Mouse (Mus musculus) myocyte (in vitro differentiated cells): ENCODE data around the gene Tbc1d14. TPM values are rescaled to one million over a fixed set of nuclear protein-coding genes. Genes with fewer than 3 reads are reported as not detected.

Experiments
- H3K27me3 ChIP-seq: one replicate; pipeline ENCODE4 v1.6.1; 2011; ENCODE audit not compliant: control insufficient read depth, insufficient read depth, insufficient read length
- H3K36me3 ChIP-seq: one replicate; pipeline ENCODE4 v1.6.1; 2011; ENCODE audit not compliant: control insufficient read depth, insufficient read depth
- H3K4me2 ChIP-seq: one replicate; pipeline ENCODE4 v1.6.1; 2011; ENCODE audit warnings: low read depth, control low read depth
- H3K4me3 ChIP-seq: one replicate; pipeline ENCODE4 v1.5.1; 2011; ENCODE audit warnings: mild to moderate bottlenecking, control low read depth, moderate library complexity
- H3K79me2 ChIP-seq: one replicate; pipeline ENCODE4 v1.6.1; 2011; ENCODE audit not compliant: control insufficient read depth, insufficient read depth
- H3ac ChIP-seq: one replicate; pipeline ENCODE4 v1.6.1; 2011; ENCODE audit not compliant: control insufficient read depth, insufficient read length
- CEBPB ChIP-seq: IDR thresholded peaks from 2 replicates; pipeline ENCODE4 v1.6.1; 2011; ENCODE audit warnings: mild to moderate bottlenecking, moderate library complexity; ENCODE audit not compliant: poor library complexity, insufficient read depth, severe bottlenecking
- E2F4 ChIP-seq: IDR thresholded peaks from one replicate; pipeline ENCODE4 v1.6.1; 2011; ENCODE audit warnings: mild to moderate bottlenecking, control low read depth, moderate library complexity; ENCODE audit not compliant: insufficient read depth
- MAX ChIP-seq: IDR thresholded peaks from one replicate; pipeline ENCODE4 v1.6.1; 2011; ENCODE audit warnings: low read depth, mild to moderate bottlenecking, control low read depth
- MYOD1 ChIP-seq, 3 experiments: IDR thresholded peaks; one replicate each; pipeline ENCODE4 v1.6.1; 2011; ENCODE audit warnings: control low read depth in 2 of 3, low read depth in 2 of 3, mild to moderate bottlenecking in 2 of 3, moderate library complexity in 1 of 3; ENCODE audit not compliant: insufficient read length in 2 of 3, control insufficient read depth in 1 of 3
- MYOG ChIP-seq, 3 experiments: IDR thresholded peaks; one replicate each; pipeline ENCODE4 v1.6.1; 2011; ENCODE audit warnings: control low read depth in 2 of 3, low read depth in 2 of 3, mild to moderate bottlenecking in 2 of 3; ENCODE audit not compliant: insufficient read length in 2 of 3, control insufficient read depth in 1 of 3, insufficient read depth in 1 of 3
- POLR2A ChIP-seq: IDR thresholded peaks from one replicate; pipeline ENCODE4 v1.6.1; 2011; ENCODE audit warnings: low read depth, mild to moderate bottlenecking, control low read depth, moderate library complexity; ENCODE audit not compliant: insufficient read length
- POLR2AphosphoS2 ChIP-seq: IDR thresholded peaks from one replicate; pipeline ENCODE4 v1.6.1; 2011; ENCODE audit warnings: low read depth, control low read depth; ENCODE audit not compliant: insufficient read length
- REST ChIP-seq: IDR thresholded peaks from one replicate; pipeline ENCODE4 v1.6.1; 2011; ENCODE audit warnings: mild to moderate bottlenecking, control low read depth, moderate library complexity; ENCODE audit not compliant: insufficient read depth, insufficient read length
- SRF ChIP-seq: IDR thresholded peaks from one replicate; pipeline ENCODE4 v1.6.1; 2011; ENCODE audit warnings: low read depth; ENCODE audit not compliant: control insufficient read depth, insufficient read length
- TCF12 ChIP-seq: IDR thresholded peaks from one replicate; pipeline ENCODE4 v1.6.1; 2011; ENCODE audit warnings: mild to moderate bottlenecking, control low read depth; ENCODE audit not compliant: poor library complexity, insufficient read depth, severe bottlenecking
- TCF3 ChIP-seq: IDR thresholded peaks from one replicate; pipeline ENCODE4 v1.6.1; 2011; ENCODE audit warnings: low read depth, control low read depth; ENCODE audit not compliant: insufficient read length
- USF1 ChIP-seq: IDR thresholded peaks from one replicate; pipeline ENCODE4 v1.6.1; 2011; ENCODE audit warnings: low read depth, mild to moderate bottlenecking, control low read depth, moderate library complexity
- polyA plus RNA-seq: library from polyadenylated mRNA; unstranded; fragments of >200 nt; fragmentation: generic; extraction: Trizol; gene quantifications from one replicate; pipeline ENCODE4 v1.2.1, GENCODE M21; 2012; ENCODE audit warnings: missing spikeins

Gene Tbc1d14
- polyA plus RNA-seq, 1 experiment, result 7.8 TPM

DNA sequence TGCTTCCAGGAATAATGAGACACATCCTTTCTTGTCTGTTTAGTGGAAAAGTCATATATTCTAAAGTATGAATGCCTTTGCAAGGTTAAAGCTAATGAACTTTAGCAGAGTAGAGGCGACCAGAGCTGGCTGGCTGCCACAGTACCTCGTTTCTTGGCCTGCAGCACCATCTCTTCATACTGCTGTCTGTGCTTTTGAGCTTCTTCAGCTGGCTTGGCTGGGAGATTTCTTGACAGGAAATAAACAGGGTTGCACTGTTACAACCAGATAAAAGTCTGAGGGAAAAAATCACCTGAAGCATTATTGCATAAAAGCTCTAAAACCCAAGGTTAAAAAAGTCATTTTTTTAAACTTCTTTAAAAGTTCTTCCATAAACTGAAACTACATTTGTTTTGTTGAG is 70.3 kb downstream of the Tbc1d14 start:
- Histone ChIP-seq H3K27me3 (no peaks in the 10 kb centered on the region), H3ac (no peak overlapping the region), H3K36me3 (peaks cover 3% of the 10 kb centered on the region), H3K4me3 (no peak overlapping the region), H3K4me2 (no peak overlapping the region), H3K79me2 (peaks cover 4% of the 10 kb centered on the region)
- TF ChIP-seq E2F4, result no peak
- TF ChIP-seq MYOG (IDR thresholded peaks at IDR 0.05; ENCODE audit: control insufficient read depth in 1 of 3, insufficient read depth in 1 of 3, insufficient read length in 2 of 3, low read depth in 2 of 3), result no peak
- no peak for TF ChIP-seq TCF12
- TF ChIP-seq MAX, result no peak
- TF ChIP-seq TCF3, result no peak
- no peak for TF ChIP-seq SRF
- TF ChIP-seq POLR2A, result no peak
- TF ChIP-seq REST, result no peak
- no peak for TF ChIP-seq CEBPB
- TF ChIP-seq POLR2AphosphoS2, result no peak
- no peak for TF ChIP-seq USF1
- TF ChIP-seq MYOD1 (IDR thresholded peaks at IDR 0.05; ENCODE audit: control insufficient read depth in 1 of 3, insufficient read length in 2 of 3, low read depth in 2 of 3), result no peak

- H3ac ChIP-seq, result no peak overlapping the region
These were observed 73.3 kb downstream of the Tbc1d14 start for GRCm38 (mm10) chr5:36519751-36520150.

DNA sequence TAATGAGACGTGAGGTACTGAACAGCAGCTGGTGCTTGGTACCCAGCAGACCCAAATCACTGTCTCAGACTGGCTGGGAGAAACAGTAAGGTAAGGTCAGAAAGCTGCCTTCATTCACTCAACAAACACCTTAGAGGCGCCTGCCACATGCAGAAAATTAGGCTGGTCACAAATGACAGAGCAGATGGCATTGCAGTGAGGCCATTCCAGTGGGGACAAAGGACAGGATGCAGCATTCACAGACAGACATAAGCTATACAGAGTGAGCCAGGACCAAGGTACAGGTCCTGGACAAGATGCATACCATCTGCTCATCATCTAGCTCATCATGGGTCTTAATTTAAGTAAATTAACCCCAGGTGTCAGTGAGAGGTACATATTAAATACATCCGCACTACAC is 75.5 kb downstream of the Tbc1d14 start:
- H3K36me3 ChIP-seq, result peaks cover 17% of the 10 kb centered on the region

More at GRCm38 (mm10) chr5:36519751-36520150, 73.3 kb downstream of the Tbc1d14 start:
- H3K27me3 ChIP-seq, result no peaks in the 10 kb centered on the region
- no peak overlapping the region for H3K4me2 ChIP-seq
- no peaks in the 10 kb centered on the region for H3K79me2 ChIP-seq
- TF ChIP-seq SRF, result no peak
- H3K36me3 ChIP-seq, result peaks cover 6% of the 10 kb centered on the region
- H3K4me3 ChIP-seq, result no peak overlapping the region

DNA sequence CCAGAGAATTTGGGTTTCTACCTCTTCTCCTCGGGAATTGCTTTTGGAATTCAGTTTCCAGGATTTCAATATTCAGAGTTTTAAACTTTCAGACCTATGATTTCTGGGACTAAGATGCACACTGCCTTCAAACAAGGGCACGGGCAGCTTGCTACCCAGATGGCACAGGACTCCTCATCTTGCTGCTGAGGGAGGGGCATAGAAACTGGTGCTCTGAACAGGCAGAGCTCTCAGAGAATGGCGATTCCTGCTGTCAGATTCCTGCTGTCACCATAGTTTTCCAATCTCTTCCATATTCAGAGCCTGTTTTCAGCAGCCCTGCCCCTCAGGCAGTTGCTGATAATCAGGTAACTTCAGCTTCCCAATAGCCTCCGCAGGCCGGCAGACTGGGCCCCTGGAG is 77.5 kb downstream of the Tbc1d14 start:
- peaks cover 20% of the 10 kb centered on the region for H3K36me3 ChIP-seq
- no peak overlapping the region for H3ac ChIP-seq
- H3K4me2 ChIP-seq, result no peak overlapping the region
- H3K4me3 ChIP-seq, result no peak overlapping the region
- H3K79me2 ChIP-seq, result no peaks in the 10 kb centered on the region
- H3K27me3 ChIP-seq, result no peaks in the 10 kb centered on the region
- no peak for TF ChIP-seq MAX
- no peak for TF ChIP-seq E2F4
- no peak for TF ChIP-seq TCF12
- no peak for TF ChIP-seq MYOD1 (IDR thresholded peaks at IDR 0.05; ENCODE audit: control insufficient read depth in 1 of 3, insufficient read length in 2 of 3, low read depth in 2 of 3)
- TF ChIP-seq CEBPB, result no peak
- no peak for TF ChIP-seq REST
- TF ChIP-seq POLR2AphosphoS2, result no peak
- TF ChIP-seq MYOG (IDR thresholded peaks at IDR 0.05; ENCODE audit: control insufficient read depth in 1 of 3, insufficient read depth in 1 of 3, insufficient read length in 2 of 3, low read depth in 2 of 3), result no peak
- TF ChIP-seq SRF, result no peak
- no peak for TF ChIP-seq POLR2A
- TF ChIP-seq USF1, result no peak
- no peak for TF ChIP-seq TCF3

More for the DNA sequence above, 75.5 kb downstream of the Tbc1d14 start:
- TF ChIP-seq E2F4 (no peak), POLR2AphosphoS2 (no peak), TCF12 (no peak), SRF (no peak), TCF3 (no peak), USF1 (no peak), MAX (no peak), MYOD1 (IDR thresholded peaks at IDR 0.05; ENCODE audit: control insufficient read depth in 1 of 3, insufficient read length in 2 of 3, low read depth in 2 of 3) (no peak), CEBPB (no peak), POLR2A (no peak), MYOG (IDR thresholded peaks at IDR 0.05; ENCODE audit: control insufficient read depth in 1 of 3, insufficient read depth in 1 of 3, insufficient read length in 2 of 3, low read depth in 2 of 3) (no peak), REST (no peak)
- H3ac ChIP-seq, result no peak overlapping the region
- H3K4me2 ChIP-seq, result no peak overlapping the region
- no peaks in the 10 kb centered on the region for H3K79me2 ChIP-seq
- no peak overlapping the region for H3K4me3 ChIP-seq
- H3K27me3 ChIP-seq, result no peaks in the 10 kb centered on the region

- peaks cover 20% of the 10 kb centered on the region for H3K36me3 ChIP-seq
- TF ChIP-seq TCF3 (no peak), SRF (no peak), USF1 (no peak), E2F4 (no peak), MAX (no peak), CEBPB (no peak), MYOD1 (IDR thresholded peaks at IDR 0.05; ENCODE audit: control insufficient read depth in 1 of 3, insufficient read length in 2 of 3, low read depth in 2 of 3) (no peak), POLR2A (no peak), TCF12 (no peak), REST (no peak), POLR2AphosphoS2 (no peak), MYOG (IDR thresholded peaks at IDR 0.05; ENCODE audit: control insufficient read depth in 1 of 3, insufficient read depth in 1 of 3, insufficient read length in 2 of 3, low read depth in 2 of 3) (no peak)
These were observed 78.0 kb downstream of the Tbc1d14 start for GRCm38 (mm10) chr5:36515126-36515525.

More at GRCm38 (mm10) chr5:36515126-36515525, 78.0 kb downstream of the Tbc1d14 start:
- H3ac ChIP-seq, result no peak overlapping the region
- H3K4me3 ChIP-seq, result no peak overlapping the region
- H3K79me2 ChIP-seq, result no peaks in the 10 kb centered on the region
- H3K27me3 ChIP-seq, result no peaks in the 10 kb centered on the region
- H3K4me2 ChIP-seq, result no peak overlapping the region
